Mouse (Mus musculus) adrenal gland, postnatal 4 days (tissue): ENCODE results near the gene Stard3nl. TPM values are rescaled to one million over a fixed set of nuclear protein-coding genes. Genes with fewer than 3 reads are reported as not detected.

Source experiments
- DNase-seq, 2 experiments: peaks; one replicate each; pipeline ENCODE4 v3.0.0; 2021 to 2022; ENCODE audit warnings: low spot score in 2 of 2, mixed read lengths in 2 of 2
- long read RNA-seq, 2 experiments: library from polyadenylated mRNA; stranded (forward); transcript quantifications; one replicate each; pipeline ENCODE4 v2.0.0; 2021
- total RNA-seq, 2 experiments: library from RNA; stranded (reverse); gene quantifications; 2 replicates each; pipeline ENCODE4 v1.2.3; 2021

Gene Stard3nl
- total RNA-seq: 10 to 100 TPM; 40.0 to 43.4 TPM
- long read RNA-seq, experiment 1, transcript Stard3nl-201 (9 exons, 1,327 nt): major isoform, 31 of 39 reads
- long read RNA-seq, experiment 1, partial matches to known transcripts: 1 of 39 reads
- long read RNA-seq, experiment 1, other reads (novel, unspliced or antisense): 1 of 39 reads
- long read RNA-seq, experiment 2, transcript Stard3nl-201 (9 exons, 1,327 nt): major isoform, 53 of 60 reads
- long read RNA-seq, experiment 2, partial matches to known transcripts: 1 of 60 reads
- long read RNA-seq, experiment 2, other reads (novel, unspliced or antisense): 1 of 60 reads

DNA sequence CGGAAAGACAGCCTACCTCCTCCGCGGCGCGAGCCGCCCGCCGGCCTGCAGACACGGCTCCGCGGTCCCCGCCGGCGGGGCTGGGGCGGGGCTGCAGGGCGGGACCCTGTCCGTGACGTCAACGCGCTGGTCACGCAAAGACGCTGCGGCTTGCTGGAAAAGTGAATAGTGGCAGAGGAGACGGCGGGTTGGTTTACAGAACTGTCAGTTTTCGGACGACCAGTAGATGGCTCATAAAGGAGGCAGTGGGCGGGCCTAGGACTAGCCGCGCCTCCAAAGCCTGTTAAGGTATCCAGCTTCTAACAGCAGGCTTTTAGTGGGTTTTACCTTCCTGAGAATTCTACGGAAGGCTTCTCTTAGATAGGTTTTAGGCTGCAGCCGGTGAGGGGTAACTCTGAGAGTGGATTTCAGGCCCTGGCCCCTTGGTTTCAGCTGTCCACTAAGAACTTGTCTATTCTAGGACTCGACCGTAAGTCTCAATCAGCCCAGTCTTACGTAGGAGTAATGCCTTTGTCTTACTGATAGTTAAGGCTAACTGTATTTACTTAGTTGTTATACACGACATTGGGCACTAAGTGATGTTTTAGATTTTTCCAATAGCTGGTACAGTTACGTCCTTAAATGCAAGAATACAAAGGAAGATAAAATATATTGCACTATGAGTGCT is at the start of gene Stard3nl:
TSS of gene Stard3nl (minus strand) at position 108 of the 667 bp plus-strand sequence.
- peak; percentile 87 to 94 for DNase-seq

DNA sequence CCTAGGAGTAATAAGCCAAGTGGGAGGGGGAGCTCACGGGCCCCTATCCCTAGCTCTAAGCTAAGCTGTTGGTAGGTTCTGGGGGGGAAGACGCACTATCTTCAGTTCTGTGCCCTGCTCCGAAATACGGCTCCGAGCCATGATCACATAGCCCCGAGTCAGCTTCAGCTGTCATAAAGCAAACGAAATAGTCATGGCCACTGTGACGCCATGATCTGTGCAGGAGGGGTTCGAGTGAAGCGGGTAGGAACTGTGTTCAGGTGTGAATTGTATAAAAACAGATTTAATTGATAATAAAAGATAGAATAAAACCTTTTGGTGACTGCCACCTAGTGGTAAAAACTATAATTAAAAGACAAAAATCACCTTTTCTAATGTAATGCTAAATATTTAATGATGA is 42.4 kb upstream of the Stard3nl start:
- no peak for DNase-seq

DNA sequence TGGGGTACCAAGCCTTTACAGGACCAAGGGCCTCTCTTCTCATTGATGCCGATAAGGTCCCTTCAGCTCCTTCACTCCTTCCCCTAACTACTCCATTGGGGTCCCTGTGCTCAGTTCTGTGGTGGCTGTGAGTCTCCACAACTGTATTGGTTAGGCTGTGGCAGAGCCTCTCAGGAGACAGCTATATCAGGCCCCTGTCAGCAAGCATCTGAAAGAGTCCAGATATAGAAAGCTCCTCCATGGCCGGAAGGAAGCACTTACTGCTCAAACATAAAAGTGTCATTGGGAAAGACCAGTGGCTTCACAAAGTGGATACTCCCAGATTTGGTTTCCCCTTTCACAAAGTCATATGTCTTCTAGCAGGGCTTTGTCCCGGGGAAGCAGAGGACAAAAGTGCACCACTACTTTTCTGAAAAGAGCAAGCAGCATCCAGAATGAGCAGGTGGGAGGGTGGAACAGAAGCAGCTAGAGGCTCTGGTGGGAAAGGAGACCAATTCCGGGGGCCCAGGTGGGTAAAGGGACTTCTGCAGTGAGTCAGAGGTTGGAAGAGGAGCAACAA is 34.3 kb upstream of the Stard3nl start:
- no peak for DNase-seq

DNA sequence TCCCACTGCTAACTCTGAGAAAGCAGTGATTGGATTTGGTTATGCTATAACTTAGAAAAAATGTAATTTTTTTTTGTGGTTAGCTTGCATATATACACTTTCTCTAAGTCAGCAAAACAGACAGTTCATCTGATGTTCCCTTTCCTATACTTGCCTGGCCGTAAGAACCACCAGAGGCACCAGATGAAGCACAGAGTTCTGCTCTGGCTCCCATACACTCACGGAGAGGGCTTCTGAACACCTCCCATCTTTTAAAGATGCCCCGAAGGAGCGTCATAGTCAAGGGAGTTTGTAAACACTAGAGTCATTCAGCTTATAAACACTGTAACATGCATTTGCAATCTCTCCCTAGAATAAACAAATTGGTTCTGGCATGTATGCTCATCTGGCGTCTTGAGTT is 32.5 kb upstream of the Stard3nl start:
- no peak for DNase-seq

DNA sequence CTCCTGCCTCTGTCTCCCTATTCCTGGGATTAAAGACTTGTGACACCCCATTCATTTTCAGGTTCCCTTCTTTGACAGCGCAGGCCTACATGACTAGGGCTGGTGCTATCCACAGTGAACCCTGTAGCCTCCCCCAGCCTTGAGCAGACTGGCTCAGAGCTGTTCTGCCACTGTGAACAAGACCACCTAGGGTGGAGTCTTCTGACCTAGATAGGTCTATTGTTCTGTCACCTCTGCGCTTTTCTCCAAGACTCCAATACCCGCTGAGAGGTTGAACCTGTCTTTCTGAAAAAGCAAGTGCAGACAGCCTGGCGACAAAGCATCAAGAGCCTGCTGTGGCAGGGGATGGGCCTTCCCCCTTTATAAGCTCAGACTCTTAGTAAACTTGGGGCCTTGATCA is 29.0 kb upstream of the Stard3nl start:
- no peak for DNase-seq

DNA sequence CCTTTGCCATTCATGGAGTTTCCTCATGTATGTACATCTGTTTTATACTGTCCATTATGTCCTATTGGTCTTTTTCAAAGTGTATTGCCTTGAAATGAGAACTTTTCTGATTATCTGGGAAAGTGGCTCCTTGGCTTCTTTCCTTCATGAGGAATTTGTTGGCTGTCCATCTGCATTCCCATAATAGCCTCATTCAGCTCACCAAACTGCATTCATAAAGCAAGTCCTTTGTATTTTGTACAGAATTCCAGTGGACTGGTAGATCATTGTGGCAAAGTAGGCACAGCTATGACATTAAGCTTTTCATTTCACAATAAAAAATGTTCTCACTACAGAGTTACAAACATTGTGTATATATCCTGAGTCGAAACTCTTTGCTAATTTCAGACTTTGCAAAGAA is 26.9 kb upstream of the Stard3nl start:
- no peak for DNase-seq

DNA sequence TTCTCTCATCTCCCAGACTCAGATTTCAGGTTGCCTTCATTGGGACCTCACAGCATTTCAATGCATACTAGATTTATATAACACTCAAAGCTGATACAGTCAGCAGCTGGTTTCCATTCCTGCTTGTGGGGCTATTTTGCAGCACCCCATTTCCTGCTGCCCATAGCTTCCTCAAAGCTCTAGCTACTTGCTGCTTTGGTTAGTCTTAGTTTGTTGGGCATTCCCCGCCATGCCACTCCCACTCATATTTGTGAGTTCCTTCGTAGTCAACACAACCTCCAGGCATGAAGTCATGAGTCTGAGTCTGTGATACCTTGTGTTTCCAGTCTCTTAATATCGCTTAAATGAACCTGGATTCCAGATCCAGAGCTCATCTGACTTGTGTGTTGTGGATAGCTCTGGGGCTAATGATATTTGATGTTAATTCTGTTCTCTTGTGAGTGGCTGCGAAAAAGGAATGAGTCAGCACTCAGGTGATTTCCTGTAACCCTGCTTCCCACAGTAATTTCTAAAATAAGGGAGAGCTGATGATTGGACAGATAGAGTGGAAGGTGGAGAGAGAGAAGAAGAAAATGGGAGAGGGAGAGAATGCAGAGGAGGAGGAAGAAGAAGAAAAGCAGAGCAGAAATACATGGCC is 22.4 kb upstream of the Stard3nl start:
- DNase-seq: no peak

DNA sequence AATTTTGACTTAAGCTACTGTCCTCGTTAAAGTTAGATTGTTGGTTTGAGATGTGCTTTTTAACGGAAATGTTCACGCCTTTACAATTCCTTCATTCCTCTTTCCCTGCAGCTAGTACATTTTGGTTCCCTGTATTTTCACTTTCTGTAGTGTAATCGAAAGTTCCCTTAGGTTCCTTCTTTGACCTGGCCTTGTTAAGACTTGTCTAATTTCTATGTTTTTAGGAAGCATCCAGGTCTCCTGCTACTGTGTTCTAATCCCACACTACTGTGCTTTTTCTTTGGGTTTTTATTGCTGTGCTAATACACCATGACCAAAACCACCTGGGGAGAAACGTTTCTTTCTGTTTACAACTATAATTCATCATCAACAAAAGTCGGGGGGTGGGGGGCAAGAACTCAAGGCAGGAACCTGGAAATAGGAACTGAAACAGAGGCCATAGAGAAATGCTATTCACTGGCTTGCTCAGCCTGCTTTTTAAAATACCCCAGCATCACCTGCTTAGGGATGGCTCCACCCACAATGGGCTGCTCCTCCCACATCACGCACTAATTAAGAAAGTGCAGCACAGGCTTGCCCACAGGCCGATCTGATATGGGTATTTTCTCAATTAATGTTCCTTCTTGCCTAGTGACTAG is 20.4 kb upstream of the Stard3nl start:
- DNase-seq: no peak

DNA sequence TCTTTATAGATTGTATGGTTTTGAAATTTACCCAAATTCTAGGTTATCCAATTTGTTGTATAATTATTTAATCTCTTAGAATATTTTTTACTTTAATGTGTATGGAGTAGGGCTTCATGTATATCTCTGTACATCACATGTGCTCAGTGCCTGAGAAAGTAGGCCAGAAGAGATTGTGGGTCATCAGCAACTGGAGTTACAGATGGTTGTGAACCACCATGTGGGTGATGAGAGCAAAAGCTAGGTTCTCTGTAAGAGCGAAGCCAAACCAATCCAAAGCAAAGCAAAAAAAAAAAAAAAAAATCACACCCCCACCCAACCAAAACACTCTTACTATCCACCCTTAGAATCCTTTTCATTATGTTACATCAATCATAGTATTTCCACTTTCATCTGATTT is 19.7 kb upstream of the Stard3nl start:
- no peak for DNase-seq

DNA sequence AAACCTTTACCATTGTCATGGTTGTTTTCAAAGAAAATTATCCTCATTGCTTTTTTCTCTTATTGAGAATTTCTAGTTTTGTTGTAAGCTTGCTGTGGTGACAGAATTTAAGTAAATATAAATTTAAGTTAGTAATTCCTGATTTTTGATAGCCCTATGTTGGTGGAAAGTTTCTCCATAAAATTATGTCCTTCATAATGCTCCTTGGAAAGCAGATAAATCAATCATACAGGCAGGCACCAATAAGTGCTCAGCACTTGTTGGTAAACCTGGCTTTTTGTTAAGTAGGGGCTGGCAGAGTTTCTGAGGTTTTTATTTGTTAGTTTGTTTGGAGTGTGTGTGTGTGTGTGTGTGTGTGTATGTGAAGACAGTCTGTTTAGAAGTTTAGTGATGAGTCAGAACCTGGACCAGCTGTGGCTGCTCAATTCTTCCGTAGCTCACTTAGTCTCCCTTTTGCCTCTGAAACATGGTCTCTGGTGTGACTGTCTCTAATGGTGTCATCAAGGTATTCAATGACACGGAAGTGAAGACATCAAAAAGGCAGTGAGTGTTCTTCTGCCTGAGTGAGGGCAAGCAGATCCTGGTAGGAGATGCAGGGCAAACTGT is 16.8 kb upstream of the Stard3nl start:
- DNase-seq: no peak

DNA sequence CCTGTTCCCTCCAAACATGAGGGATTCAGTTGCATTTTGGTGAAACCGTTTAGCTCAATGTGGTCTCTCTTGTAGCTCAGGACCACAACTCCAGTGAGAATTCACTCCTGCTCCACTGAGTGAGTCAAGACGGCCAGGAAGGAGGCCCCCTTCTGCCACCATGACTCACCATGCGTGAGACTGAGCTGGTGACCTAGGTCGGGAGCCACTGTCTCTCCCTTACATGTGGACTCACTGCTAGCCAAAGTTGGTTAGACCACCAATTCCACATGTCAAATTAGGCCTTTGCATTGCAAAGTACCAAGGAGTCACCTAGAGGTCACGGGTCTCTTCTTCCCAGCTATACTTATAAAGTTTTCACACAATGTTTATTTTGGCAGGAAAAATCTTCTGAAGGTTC is 16.3 kb upstream of the Stard3nl start:
- DNase-seq: no peak

DNA sequence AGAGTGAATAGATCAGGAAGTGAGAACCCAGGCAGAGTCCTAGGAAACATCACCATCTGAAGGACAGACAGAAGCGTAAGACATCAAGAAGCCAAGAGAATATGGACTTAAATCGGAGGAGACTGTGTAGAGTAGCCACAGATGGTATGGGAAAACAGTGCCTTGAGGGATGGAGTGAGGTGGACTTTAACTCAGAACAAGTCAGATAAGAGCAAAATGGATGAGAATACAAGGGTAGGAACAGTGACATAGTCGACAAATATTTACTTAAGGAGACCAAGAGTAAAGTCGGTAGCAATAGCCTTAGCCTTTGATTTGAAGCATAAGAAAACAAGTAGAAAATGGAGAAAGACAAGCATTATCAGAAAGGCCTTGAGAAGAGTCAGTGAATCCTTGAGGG is 15.1 kb upstream of the Stard3nl start:
- no peak for DNase-seq

DNA sequence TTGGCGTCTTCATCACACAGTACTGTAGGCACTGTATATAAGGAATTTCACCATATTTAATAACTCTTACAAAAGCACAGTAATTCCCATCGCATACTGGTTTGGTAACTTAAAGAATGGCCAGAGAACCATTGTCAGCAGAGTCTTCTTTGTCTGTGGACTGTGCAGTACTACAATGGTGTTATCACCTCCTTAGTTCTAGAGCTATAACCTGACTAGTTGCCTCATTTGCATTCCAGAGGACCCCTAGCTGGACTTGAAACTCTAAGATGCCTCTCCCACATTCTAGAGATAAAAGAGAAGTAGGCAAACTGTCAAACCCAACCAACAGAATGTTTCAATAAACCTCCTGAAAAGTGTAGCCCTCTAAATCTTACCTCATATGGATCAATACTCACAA is 12.4 kb upstream of the Stard3nl start:
- DNase-seq: no peak

DNA sequence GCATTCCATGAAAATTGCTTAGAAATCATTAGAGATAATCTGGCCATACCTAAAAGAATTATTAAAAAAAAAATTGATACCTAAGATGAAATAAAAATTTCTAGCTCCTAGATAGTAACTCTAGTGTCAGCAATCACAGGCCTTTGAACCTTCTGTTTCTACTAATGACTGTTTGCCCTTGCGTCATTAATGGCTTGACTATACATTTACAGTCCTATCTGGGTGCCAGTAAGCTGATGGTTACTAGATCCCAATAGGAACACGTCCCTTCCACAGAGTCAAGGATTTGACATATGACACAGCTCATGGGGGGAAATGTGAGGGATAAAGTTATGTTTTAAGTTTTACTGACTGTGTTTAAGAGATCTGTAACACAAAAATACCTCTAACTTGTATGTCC is 9.0 kb upstream of the Stard3nl start:
- no peak for DNase-seq

DNA sequence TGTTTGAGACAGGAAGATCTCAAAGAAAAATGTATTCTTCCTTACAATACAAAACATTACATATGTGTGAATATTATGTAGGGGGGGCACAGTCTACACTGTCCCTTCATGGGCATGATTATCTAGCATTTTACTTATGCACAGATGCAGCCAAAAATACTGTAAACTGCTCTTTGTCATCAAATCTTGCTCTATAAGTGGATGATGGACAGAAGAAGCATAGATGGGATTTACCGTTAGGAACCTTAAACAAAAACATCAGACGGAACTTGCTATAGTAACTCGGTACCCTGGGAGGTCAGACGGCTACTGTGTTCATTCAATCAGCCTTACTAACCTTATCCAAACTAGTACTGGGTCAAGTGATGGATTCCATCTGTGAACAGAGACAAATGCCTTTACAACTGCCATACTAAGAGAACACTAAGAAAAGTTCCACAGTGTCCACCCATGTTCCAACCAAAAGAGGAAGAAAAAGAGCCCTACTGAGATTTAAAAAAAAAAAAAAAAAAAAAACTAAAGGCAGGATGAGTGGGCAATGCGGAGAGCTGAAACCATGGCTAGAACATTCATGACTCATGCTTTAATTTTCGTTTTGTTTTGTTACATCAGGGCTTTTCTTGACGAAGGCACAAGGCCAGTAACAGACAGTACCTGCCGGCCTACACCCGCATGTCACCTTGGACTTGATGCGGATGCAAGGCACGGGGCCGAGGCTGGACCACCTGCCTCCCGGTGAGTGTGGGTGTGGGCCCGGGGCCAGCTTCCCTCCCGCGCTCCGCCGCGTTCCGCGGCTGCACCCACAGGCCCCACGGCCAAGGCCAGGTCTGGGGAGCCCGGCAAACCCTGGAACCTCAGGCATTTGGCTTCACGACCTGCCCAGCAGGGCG is 552 bp downstream of the Stard3nl start:
- DNase-seq: no peak

DNA sequence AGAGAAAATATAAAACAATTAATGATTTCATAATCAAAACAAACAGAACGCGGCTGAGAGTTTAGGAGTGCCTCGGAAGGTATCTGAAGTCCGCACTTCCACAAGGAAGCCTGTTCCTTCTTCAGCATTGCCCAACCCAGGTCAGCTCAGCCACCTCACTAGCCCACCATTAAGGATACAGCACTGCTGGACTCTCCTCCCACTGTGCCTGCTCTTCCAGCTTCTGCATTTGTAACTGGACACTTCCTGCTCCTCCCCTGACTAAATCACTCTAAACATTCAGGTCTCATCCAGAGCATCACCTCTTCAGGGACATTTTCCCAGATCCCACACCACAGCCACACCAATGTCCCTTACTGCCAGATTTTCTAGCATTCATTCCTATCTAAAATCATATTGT is 1.4 kb downstream of the Stard3nl start:
- no peak for DNase-seq

DNA sequence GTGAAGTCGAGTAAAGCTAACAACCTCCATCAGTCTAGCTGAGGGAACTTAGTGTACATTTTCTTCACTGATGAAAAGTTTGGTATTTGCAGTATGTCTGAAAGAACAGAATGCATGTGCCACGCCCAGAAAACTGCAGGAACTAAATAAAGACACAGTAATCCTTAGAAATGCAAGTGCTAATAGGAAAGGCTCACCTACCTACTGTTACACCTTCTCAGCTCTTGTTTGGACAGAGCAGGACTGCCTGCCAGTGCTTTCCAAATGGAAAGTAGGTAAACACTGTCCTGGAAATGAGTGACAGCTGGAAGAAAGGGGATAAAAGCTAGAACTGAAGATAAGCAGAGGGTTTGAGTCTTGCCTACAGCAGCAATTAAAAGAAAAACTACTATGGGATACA is 1.9 kb downstream of the Stard3nl start:
- no peak for DNase-seq

DNA sequence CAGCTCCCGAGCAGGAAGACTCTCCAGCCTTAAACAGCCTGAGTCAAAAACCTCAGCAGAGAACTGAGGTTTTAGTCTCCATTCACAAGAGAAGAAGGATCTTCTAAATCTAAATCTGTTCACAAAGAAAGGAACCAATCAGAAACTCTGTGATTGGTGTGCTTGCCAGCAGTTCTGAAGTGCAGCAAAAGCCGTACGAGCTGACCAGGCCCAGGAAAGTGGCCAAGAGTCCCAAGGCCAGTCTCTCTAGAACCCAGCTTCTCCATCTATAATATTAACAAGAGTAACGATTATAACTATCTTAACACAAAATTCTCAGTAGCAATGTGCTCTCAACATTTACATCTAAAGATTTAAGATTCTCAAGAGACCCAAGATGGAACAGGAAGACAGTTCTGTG is 4.0 kb downstream of the Stard3nl start:
- no peak for DNase-seq

DNA sequence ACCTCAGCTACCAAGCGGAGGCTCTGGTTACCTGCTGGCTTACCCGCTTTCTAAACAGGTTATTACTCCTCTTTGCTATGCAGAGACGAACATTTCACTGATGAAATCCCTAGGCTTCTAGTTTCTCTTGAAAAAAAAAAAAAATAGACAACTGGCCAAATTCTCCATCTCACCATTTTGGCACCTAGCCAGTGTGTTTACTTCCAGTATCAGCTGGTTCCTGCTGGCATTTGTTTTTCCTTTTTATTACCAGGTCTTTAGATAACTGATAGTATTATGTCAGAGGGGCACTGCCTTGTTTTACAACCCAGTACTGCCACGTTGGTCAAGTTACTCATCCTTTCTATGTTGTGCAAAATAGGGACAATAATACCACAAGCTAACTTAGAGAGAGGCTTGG is 5.3 kb downstream of the Stard3nl start:
- no peak for DNase-seq

DNA sequence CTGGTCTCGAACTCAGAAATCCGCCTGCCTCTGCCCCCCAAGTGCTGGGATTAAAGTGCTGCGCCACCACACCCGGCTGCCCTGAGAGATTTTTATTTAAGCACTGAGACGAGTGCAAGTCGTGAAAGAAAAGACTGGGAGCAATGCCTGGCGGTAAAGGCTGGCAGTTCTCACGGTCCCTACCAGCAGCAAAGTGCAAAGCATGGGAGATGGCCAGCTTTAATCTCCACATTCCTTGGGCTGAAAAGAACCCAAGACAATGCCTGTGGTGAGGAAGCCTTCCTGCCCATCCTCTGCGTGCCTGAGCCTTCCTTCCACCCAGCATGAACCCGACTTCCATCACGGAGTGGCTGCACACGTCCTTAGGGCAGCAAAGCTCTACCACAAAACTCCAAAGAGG is 5.7 kb downstream of the Stard3nl start:
- no peak for DNase-seq
